7 mouse cellular contexts compared by ENCODE assay signal in genomic region chr9:21840115-21840787, GRCm38 (mm10). TPM values are rescaled to one million over a fixed set of nuclear protein-coding genes. Genes with fewer than 3 reads are reported as not detected.
DNase-seq lines count a peak whose midpoint lies in the region; ATAC-seq and TF ChIP-seq lines count a peak whose summit lies in the region.

No protein-coding gene starts in this region.

- no peak for TF ChIP-seq EP300 in MEL (IDR thresholded peaks at IDR 0.05; ENCODE audit: low read depth in 1 of 2, low read length in 2 of 2)

- H3K4me2 ChIP-seq in lung, embryonic 15.5 days = no peak overlapping the region

- peak; percentile 35 to 39 for DNase-seq in left cerebral cortex, postnatal 25 days (ENCODE audit: low spot score in 2 of 2)
- DNase-seq in left cerebral cortex, postnatal 10 days (ENCODE audit: extremely low spot score in 1 of 2, low spot score in 2 of 2) = no peak
- peak; percentile 90 for DNase-seq in MEL (ENCODE audit: low read depth, low spot score)
- peak; percentile 56 for DNase-seq in cerebellum, adult 9-10 months

- no peaks in the 10 kb centered on the region for H3K27me3 ChIP-seq in MEL (ENCODE audit: control insufficient read depth in 1 of 2, insufficient read depth in 2 of 2, low read length in 2 of 2)
- no peaks in the 10 kb centered on the region for H3K27me3 ChIP-seq in lung, embryonic 15.5 days
- H3K27me3 ChIP-seq in small intestine, adult 2 months (ENCODE audit: control insufficient read depth, insufficient read depth, low read length) = no peaks in the 10 kb centered on the region

- TF ChIP-seq CTCF in MEL (IDR thresholded peaks at IDR 0.05 in 2 of 3, conservative IDR thresholded peaks at IDR 0.05 in 1 of 3; ENCODE audit: control insufficient read depth in 1 of 3, insufficient read depth in 1 of 3, low read depth in 2 of 3, low read length in 3 of 3, poor library complexity in 1 of 3, severe bottlenecking in 1 of 3) = peak; percentile 95 to 99 (median 98)
- peak; percentile 79; the same call in 1 of the 2 replicates for TF ChIP-seq CTCF in small intestine, adult 2 months (IDR thresholded peaks at IDR 0.05; ENCODE audit: extremely low read depth, insufficient read length, insufficient replicate concordance, low read depth, low read length)

- no peaks in the 10 kb centered on the region for H3K9me3 ChIP-seq in MEL (replicated peaks; ENCODE audit: insufficient read depth, low read length)
- H3K9me3 ChIP-seq in lung, embryonic 15.5 days = no peaks in the 10 kb centered on the region

- no peaks in the 10 kb centered on the region for H3K36me3 ChIP-seq in MEL (ENCODE audit: control insufficient read depth in 1 of 2, insufficient read depth in 2 of 2, low read length in 2 of 2)
- peaks cover 69% of the 10 kb centered on the region for H3K36me3 ChIP-seq in lung, embryonic 15.5 days
- peaks cover 18% of the 10 kb centered on the region for H3K36me3 ChIP-seq in small intestine, adult 2 months (ENCODE audit: control insufficient read depth, insufficient read depth, low read length)

- 59% methylated on average over 8 of the region's 8 CpGs for WGBS in lung, embryonic 15.5 days
- WGBS in small intestine, adult 2 months = 57% methylated on average over 8 of the region's 8 CpGs

- ATAC-seq in hematopoietic stem cell, adult 5-6 weeks (replicated peaks in 1 of 2; ENCODE audit: insufficient read depth in 1 of 2, low FRiP score in 2 of 2, low TSS enrichment in 1 of 2, low read depth in 1 of 2, poor library complexity in 2 of 2, severe bottlenecking in 2 of 2) = peak; percentile 70 to 83
- no peak for ATAC-seq in lung, embryonic 15.5 days (ENCODE audit: borderline replicate concordance, extremely low read depth, low FRiP score, low TSS enrichment)

- no peak for TF ChIP-seq POLR2A in MEL (IDR thresholded peaks at IDR 0.05; ENCODE audit: control insufficient read depth in 1 of 2, insufficient read depth in 1 of 2, low read depth in 1 of 2, low read length in 2 of 2, poor library complexity in 1 of 2)
- TF ChIP-seq POLR2A in small intestine, adult 2 months (IDR thresholded peaks at IDR 0.05; ENCODE audit: low read depth, low read length) = no peak

- intact Hi-C loops in left cerebral cortex, postnatal 25 days (cut with DNase I) = loop anchor here (2.0 kb wide), 1 partner anchor 31 kb away; no protein-coding TSS in a partner anchor
- intact Hi-C loops in left cerebral cortex, postnatal 10 days (cut with DNase I) = no loop called here

- no peaks in the 10 kb centered on the region for H3K79me2 ChIP-seq in MEL (ENCODE audit: control insufficient read depth, insufficient read depth, low read length, poor library complexity)

- H3K4me3 ChIP-seq in MEL (ENCODE audit: control insufficient read depth in 1 of 2, insufficient read depth in 1 of 2, low read depth in 2 of 2, low read length in 2 of 2) = no peak overlapping the region
- no peak overlapping the region for H3K4me3 ChIP-seq in lung, embryonic 15.5 days
- H3K4me3 ChIP-seq in small intestine, adult 2 months (ENCODE audit: low read depth, low read length) = no peak overlapping the region

- H3K27ac ChIP-seq in MEL (ENCODE audit: control insufficient read depth, low read depth, low read length) = no peak overlapping the region
- H3K27ac ChIP-seq in lung, embryonic 15.5 days = peak overlapping the region; percentile 51; the same call in 1 of the 2 replicates
- no peak overlapping the region for H3K27ac ChIP-seq in small intestine, adult 2 months (ENCODE audit: insufficient read depth, low read depth, low read length)

- H3K9ac ChIP-seq in MEL (ENCODE audit: control insufficient read depth, low read depth, low read length, poor library complexity, severe bottlenecking) = no peak overlapping the region
- H3K9ac ChIP-seq in lung, embryonic 15.5 days = no peak overlapping the region

- TF ChIP-seq RAD21 in MEL (IDR thresholded peaks at IDR 0.05; ENCODE audit: low read depth, low read length) = peak; percentile 96

- H3K4me1 ChIP-seq in MEL (ENCODE audit: control insufficient read depth in 1 of 2, insufficient read depth in 2 of 2, low read length in 2 of 2) = no peaks in the 10 kb centered on the region
- H3K4me1 ChIP-seq in lung, embryonic 15.5 days = peaks cover 40% of the 10 kb centered on the region
- peaks cover 7% of the 10 kb centered on the region; the same call in 1 of the 2 replicates for H3K4me1 ChIP-seq in small intestine, adult 2 months (ENCODE audit: control insufficient read depth, insufficient read depth, insufficient read length, low read length)

TF ChIP-seq in MEL, 35 proteins besides CTCF, POLR2A, EP300 and RAD21:
- TF ChIP-seq JUND (IDR thresholded peaks at IDR 0.05; ENCODE audit: low read depth, low read length) (0 out of 2 replicates have a peak, but pooled peaks have one; percentile 9), ZNF384 (IDR thresholded peaks at IDR 0.05; ENCODE audit: low read depth, low read length) (peak; percentile 87), ZC3H11A (IDR thresholded peaks at IDR 0.05; ENCODE audit: low read depth, low read length) (peak; percentile 98), HCFC1 (IDR thresholded peaks at IDR 0.05; ENCODE audit: low read depth, low read length) (0 out of 2 replicates have a peak, but pooled peaks have one; percentile 39), RCOR1 (IDR thresholded peaks at IDR 0.05; ENCODE audit: low read depth, low read length) (0 out of 2 replicates have a peak, but pooled peaks have one; percentile 21), NELFE (IDR thresholded peaks at IDR 0.05; ENCODE audit: low read depth, low read length) (no peak), MAFK (IDR thresholded peaks at IDR 0.05; ENCODE audit: borderline replicate concordance, low read depth, low read length) (peak; percentile 53; the same call in 1 of the 2 replicates), E2F4 (IDR thresholded peaks at IDR 0.05; ENCODE audit: borderline replicate concordance, low read depth, low read length) (no peak), SIN3A (IDR thresholded peaks at IDR 0.05; ENCODE audit: low read length) (peak; percentile 64), MAZ (IDR thresholded peaks at IDR 0.05; ENCODE audit: low read depth, low read length) (peak; percentile 62; the same call in 1 of the 2 replicates), CHD1 (IDR thresholded peaks at IDR 0.05; ENCODE audit: low read depth, low read length) (no peak), SMC3 (IDR thresholded peaks at IDR 0.05; ENCODE audit: low read depth, low read length) (peak; percentile 99), GABPA (IDR thresholded peaks at IDR 0.05; ENCODE audit: low read depth, low read length) (peak; percentile 49; the same call in 1 of the 2 replicates)

RNA-seq across cellular contexts. Expression of gene Angptl8, which starts 4.9 kb away (rescaled TPM):
- not detected for total RNA-seq in left cerebral cortex, postnatal 25 days (2021)
- not detected for total RNA-seq in left cerebral cortex, postnatal 10 days (2021)
- not detected in 2 replicates for total RNA-seq in MEL (2012; rRNA removed)
- polyA plus RNA-seq in MEL (2012; ENCODE audit: insufficient read depth in 1 of 2, insufficient read length in 2 of 2, low read depth in 1 of 2, low replicate concordance in 2 of 2, missing spikeins in 1 of 2) = under 1 TPM in 1 of 2 experiments, not detected in 1; 0.25 TPM
- not detected in 2 replicates for total RNA-seq in hematopoietic stem cell, adult 5-6 weeks (2017)
- polyA plus RNA-seq in lung, embryonic 15.5 days (2015; fragmentation: Nextera tagmentation; extraction: Ambion mirVana) = 2.1 and 2.3 TPM in 2 replicates
- polyA plus RNA-seq in small intestine, adult 2 months (2012; rRNA removed) = 10.2 and 12.3 TPM in 2 replicates

RNA-seq across cellular contexts. Expression of gene Dock6, which starts 12.2 kb away (rescaled TPM):
- total RNA-seq in left cerebral cortex, postnatal 25 days (2021) = 10 to 100 TPM; 15.7 to 16.3 TPM
- 10 to 100 TPM; 23.5 to 25.2 TPM for total RNA-seq in left cerebral cortex, postnatal 10 days (2021)
- 3.3 and 5.0 TPM in 2 replicates for total RNA-seq in MEL (2012; rRNA removed)
- polyA plus RNA-seq in MEL (2012; ENCODE audit: insufficient read depth in 1 of 2, insufficient read length in 2 of 2, low read depth in 1 of 2, low replicate concordance in 2 of 2, missing spikeins in 1 of 2) = 10 to 100 TPM in 1 of 2 experiments, not detected in 1; 21.3 TPM
- total RNA-seq in hematopoietic stem cell, adult 5-6 weeks (2017) = 4.3 and 6.1 TPM in 2 replicates
- 62.0 and 68.0 TPM in 2 replicates for polyA plus RNA-seq in lung, embryonic 15.5 days (2015; fragmentation: Nextera tagmentation; extraction: Ambion mirVana)
- polyA plus RNA-seq in small intestine, adult 2 months (2012; rRNA removed) = 36.4 and 73.5 TPM in 2 replicates

RNA-seq across cellular contexts. Expression of gene Kank2, which starts 41.7 kb away (rescaled TPM):
- 1 to 10 TPM; 7.4 to 7.5 TPM for total RNA-seq in left cerebral cortex, postnatal 25 days (2021)
- total RNA-seq in left cerebral cortex, postnatal 10 days (2021) = 1 to 10 TPM; 6.7 to 7.7 TPM
- 5.9 and 7.6 TPM in 2 replicates for total RNA-seq in MEL (2012; rRNA removed)
- 10 to 100 TPM in 1 of 2 experiments, not detected in 1; 16.3 TPM for polyA plus RNA-seq in MEL (2012; ENCODE audit: insufficient read depth in 1 of 2, insufficient read length in 2 of 2, low read depth in 1 of 2, low replicate concordance in 2 of 2, missing spikeins in 1 of 2)
- total RNA-seq in hematopoietic stem cell, adult 5-6 weeks (2017) = 3.9 and 4.3 TPM in 2 replicates
- 27.7 and 30.0 TPM in 2 replicates for polyA plus RNA-seq in lung, embryonic 15.5 days (2015; fragmentation: Nextera tagmentation; extraction: Ambion mirVana)
- 23.0 and 24.8 TPM in 2 replicates for polyA plus RNA-seq in small intestine, adult 2 months (2012; rRNA removed)

Comparison
In these comparisons a context has a peak if more than half of its experiments do, and no peak if none do; other contexts are left out.
1. DNase-seq: peak in left cerebral cortex, postnatal 25 days (2 of 2), MEL (single experiment) and cerebellum, adult 9-10 months (single experiment); none in left cerebral cortex, postnatal 10 days (0 of 2).